Mouse (Mus musculus) brown adipose tissue, adult 24 weeks (tissue): ENCODE measurements around the gene Popdc2. TPM values are rescaled to one million over a fixed set of nuclear protein-coding genes. Genes with fewer than 3 reads are reported as not detected.

ENCODE experiments used
- H3K27ac ChIP-seq: fragments of 200-500 bp; replicated peaks from 2 replicates; pipeline ENCODE4 v1.5.1; 2012; ENCODE audit warnings: low read depth, mild to moderate bottlenecking, low read length
- H3K4me1 ChIP-seq: fragments of 200-500 bp; 2 replicates; pipeline ENCODE4 v1.6.1; 2012; ENCODE audit warnings: low read length, mixed read lengths; ENCODE audit not compliant: control insufficient read depth, insufficient read depth, insufficient read length
- H3K4me3 ChIP-seq: fragments of 200-500 bp; 2 replicates; pipeline ENCODE4 v1.5.1; 2012; ENCODE audit warnings: low read depth, mild to moderate bottlenecking, low read length, moderate library complexity; ENCODE audit not compliant: insufficient read depth
- polyA plus RNA-seq: library from polyadenylated mRNA; stranded (reverse); fragments of >200 nt; gene quantifications from 2 replicates; pipeline ENCODE4 v1.2.4, GENCODE M21; 2012; ENCODE audit not compliant: missing spikeins, insufficient read depth, insufficient read length

Popdc2 gene
- polyA plus RNA-seq, 1 experiment: 15.5 TPM

DNA sequence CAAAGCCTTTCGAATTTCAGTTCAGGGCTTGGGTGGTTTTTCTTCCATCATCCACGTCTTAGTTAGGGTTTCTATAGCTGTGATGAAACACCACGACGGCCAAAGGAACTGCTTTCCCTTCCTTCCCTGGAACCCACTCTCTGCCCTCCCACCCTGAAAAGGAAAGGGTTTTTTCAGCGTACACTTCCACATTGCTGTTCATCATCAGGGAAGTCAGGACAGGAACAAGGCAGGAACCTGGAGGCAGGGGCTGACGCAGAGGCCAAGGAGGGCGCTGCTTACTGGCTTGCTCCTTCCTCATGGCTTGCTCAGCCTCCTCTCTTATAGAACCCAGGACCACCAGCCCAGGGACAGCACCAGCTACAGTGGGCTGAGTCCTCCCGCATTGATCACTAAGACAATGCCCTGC, 14.8 kb downstream of the Popdc2 start:
- Histone ChIP-seq H3K4me1 (no peaks in the 10 kb centered on the region), H3K27ac (peak overlapping the region; percentile 32; the same call in 1 of the 2 replicates), H3K4me3 (peak overlapping the region; percentile 55)

DNA sequence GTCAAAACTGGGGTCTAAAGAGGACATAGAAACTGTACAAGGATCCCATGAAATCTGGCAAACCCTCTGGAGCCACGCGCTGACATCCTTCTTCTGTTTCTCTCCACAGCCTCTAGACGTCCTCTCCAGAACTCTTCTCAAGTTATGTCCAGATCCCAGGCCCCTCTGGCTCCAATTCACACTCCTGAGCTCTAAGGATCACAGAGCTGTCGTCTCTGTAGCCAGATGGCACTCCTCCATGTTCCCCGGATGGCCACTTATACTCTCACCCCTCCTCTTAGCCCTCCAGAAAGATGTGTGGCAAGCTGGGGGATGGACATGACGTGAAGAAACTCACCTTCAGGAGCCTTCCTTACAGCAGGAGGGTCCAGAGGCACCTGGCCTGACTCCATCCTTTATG, 15.5 kb downstream of the Popdc2 start:
- H3K4me3 ChIP-seq: no peak overlapping the region
- H3K4me1 ChIP-seq: no peaks in the 10 kb centered on the region
- no peak overlapping the region for H3K27ac ChIP-seq

DNA sequence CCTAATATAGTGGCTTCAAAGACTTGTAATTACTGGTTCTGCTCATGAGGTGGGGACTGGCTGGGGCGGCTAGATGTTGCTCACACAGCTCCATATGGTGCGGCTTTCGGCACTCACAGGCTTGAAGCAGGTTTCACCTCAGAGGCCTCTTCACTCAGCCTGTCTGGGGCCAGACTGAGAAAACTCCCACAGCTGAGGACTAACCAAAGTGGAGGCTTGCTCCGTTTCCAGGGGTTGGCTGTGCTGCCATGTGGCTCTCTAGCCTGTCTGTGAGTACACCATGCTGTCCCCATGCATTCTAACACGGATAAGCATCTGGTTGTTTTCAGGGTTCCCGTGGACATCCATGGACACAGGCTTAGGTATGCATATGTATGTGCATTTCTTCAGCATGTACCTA, 16.6 kb downstream of the Popdc2 start:
- no peaks in the 10 kb centered on the region for H3K4me1 ChIP-seq
- H3K4me3 ChIP-seq: no peak overlapping the region
- no peak overlapping the region for H3K27ac ChIP-seq

DNA sequence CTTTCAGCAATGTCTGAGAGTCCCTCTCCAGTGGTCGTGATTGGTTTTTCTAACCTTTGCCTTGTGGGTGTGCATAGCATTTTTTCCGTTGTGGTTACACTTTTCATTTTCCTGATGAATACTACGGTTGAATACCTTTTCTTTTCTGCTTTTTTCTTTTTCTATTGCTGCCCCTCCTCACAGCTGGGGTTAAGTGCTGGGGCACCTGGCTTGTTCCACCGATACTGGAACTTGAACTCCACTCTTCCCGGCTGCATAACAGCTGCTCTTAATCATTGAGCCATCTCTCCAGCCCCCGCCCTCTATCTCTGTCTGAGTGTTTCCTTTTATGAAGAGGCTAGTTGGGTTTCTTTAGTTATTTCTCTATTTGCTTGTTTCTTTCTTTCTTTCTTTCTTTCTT, 17.1 kb downstream of the Popdc2 start:
- Histone ChIP-seq H3K4me1 (no peaks in the 10 kb centered on the region), H3K27ac (no peak overlapping the region), H3K4me3 (no peak overlapping the region)

DNA sequence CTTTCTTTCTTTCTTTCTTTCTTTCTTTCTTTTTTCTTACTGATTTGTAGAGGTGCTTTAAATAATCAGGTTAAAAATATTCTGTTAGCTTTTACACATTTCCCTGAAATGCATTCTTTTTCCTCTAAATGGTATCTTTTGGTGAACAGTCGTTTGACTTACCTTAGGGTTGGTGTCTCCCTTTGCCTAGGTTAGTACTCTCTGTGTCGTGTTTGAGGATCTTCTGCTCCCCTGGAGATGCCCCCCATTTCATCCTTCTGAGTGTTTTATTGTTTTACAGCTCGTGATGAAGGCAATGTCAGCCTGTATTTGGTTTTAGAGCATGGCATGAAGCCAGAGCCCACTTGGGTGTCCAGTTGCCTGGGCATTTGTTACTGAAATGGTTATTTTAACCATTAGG, 17.5 kb downstream of the Popdc2 start:
- Histone ChIP-seq H3K4me1 (no peaks in the 10 kb centered on the region), H3K27ac (no peak overlapping the region), H3K4me3 (no peak overlapping the region)

DNA sequence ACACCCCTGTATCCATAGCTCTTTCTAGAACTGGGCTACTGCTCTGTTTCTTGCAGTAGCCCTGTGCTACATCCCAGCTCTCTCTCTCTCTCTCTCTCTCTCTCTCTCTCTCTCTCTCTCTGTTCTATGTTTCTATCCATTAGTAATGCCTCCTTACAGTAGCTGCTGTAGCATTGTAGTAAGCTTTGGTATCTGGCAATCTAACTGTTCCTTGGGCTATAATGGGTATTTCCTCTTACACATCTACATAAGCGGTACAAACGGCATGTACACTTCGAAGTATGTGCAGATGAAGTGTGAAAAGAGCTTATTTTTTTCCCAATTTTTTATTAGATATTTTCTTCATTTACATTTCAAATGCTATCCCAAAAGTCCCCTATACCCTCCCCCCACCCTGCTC, 17.9 kb downstream of the Popdc2 start:
- Histone ChIP-seq H3K4me3 (no peak overlapping the region), H3K27ac (no peak overlapping the region), H3K4me1 (no peaks in the 10 kb centered on the region)

DNA sequence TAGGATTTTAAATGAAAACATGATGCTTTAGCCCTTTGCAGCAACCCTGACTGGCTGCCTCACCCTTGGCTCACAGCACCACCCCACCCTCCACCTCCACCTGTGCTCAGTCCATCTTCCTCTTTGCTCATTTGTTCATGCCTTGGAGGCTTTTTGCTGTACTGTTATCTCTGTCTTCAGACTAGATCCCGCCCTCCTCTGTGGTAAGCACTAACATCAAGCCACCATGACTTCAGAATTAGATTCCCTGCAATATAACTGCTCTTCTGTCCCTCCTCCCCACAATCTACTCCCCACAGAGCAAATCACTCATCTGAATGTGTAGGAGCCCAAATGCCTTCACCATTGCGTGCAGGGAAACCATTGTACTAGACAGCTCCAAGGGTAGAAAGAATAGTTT, 21.7 kb downstream of the Popdc2 start:
- Histone ChIP-seq H3K27ac (no peak overlapping the region), H3K4me1 (no peaks in the 10 kb centered on the region), H3K4me3 (no peak overlapping the region)

DNA sequence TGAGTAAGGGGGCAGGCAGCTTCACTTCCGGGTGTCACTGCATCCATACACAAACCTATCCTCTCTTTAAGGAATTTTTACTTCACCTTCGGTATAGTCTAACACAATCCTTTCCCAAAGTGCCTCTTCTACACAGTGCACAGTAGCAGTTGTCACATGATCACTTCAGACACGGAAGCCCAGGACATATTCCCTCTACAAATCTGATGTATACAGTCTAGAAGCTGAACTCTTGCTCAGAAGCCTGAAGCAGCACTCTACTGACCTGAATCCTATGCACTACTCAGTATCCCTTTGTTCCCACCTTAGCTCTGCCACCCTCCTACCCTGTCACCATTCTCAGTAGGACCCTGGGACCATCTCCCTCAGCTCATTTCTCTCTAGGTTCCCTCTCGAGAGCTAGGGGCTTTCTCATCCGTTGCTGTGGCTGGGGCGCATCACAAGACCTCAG, 23.2 kb downstream of the Popdc2 start:
- H3K4me1 ChIP-seq: no peaks in the 10 kb centered on the region
- H3K4me3 ChIP-seq: no peak overlapping the region
- no peak overlapping the region for H3K27ac ChIP-seq

DNA sequence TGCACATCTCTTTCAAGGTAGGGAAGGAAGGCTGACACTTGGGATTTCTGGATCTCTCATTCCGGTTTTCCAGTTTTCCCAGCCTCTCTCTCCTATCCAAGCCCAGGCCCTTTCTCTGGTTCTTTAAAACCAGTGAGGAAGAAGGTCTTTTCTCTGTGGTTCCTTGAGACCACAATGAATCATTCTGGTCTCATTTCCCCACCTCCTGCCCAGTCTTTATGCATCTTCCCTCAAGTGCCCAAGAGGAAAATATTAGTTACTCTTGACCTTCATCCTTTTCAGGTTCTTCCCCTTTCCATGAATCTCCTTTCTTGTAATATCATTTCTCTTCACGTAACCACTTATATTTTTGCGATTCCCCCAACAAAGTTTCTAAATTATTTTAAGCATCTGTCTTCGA, 23.7 kb downstream of the Popdc2 start:
- H3K27ac ChIP-seq: no peak overlapping the region
- H3K4me3 ChIP-seq: no peak overlapping the region
- no peaks in the 10 kb centered on the region for H3K4me1 ChIP-seq

DNA sequence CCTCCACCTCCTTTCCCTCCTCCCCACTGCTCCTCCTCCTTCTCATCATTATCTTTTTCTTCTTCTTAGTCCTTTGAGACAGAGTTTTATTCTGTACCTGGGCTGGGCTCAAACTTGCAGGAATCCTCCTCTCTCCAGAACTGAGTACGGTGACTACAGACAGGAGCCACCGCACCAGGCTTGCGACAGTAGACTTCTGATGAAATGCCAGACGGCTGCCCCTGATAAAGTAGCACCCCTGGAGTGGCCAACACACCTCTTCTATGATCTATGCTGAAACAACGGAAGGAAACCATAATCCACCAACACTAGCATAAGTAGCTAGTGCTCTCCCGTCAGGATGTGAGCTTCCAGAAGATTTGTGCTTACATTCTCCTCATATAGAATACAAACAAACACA, 25.4 kb downstream of the Popdc2 start:
- H3K4me1 ChIP-seq: no peaks in the 10 kb centered on the region
- no peak overlapping the region for H3K27ac ChIP-seq
- H3K4me3 ChIP-seq: no peak overlapping the region

DNA sequence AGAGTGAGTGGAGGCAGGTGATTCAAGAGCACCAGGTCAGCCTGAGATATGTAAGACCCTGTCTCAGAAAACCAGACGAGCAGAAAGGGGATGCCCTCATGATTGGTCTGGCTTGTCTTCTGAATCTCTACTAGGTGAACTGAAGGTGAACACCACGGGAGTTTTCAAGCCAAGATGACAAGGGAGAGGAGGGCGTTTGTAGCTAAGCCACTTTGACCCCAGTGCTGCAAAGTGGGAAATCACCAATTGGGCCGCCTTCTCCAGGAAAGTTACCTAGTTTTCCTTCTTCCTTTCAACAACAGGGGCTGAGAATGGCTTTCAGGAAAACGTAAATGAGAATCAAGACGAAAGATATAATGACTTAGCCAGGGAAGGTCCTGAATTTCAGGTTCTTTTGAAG, 26.7 kb downstream of the Popdc2 start:
- Histone ChIP-seq H3K4me1 (0 out of 2 replicates have a peak, but pooled peaks cover 4% of the 10 kb centered on the region), H3K4me3 (no peak overlapping the region), H3K27ac (no peak overlapping the region)

DNA sequence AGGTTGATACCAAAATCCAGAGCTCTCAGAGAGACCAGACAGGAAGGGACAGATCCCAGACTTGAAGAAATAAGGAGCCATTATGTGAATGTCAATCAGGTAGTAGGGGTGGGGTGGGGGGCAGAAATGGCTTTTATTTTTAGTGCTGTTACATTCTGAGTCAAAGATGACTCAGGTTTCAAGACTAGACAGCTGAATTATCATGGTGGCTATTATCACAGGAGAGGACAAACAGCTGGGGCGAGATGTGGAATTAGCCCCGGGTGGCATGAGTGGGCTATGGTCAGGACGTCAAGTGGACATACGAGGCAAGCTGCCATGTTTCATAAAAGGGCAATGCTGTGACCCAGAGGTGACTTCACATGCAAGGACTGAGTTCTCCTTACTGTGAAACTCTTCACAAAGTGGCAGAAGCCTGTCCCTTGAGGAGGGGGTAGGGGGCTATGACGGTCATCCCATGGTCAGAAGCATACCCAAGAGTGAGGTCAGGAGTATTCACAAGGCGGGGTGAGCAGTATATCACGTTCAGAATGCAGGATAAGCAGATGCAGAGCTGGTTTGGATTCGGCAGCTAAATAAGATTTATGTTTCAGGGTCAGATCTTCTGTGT, 27.4 kb downstream of the Popdc2 start:
- 0 out of 2 replicates have a peak, but pooled peaks cover 4% of the 10 kb centered on the region for H3K4me1 ChIP-seq
- H3K4me3 ChIP-seq: no peak overlapping the region
- no peak overlapping the region for H3K27ac ChIP-seq

DNA sequence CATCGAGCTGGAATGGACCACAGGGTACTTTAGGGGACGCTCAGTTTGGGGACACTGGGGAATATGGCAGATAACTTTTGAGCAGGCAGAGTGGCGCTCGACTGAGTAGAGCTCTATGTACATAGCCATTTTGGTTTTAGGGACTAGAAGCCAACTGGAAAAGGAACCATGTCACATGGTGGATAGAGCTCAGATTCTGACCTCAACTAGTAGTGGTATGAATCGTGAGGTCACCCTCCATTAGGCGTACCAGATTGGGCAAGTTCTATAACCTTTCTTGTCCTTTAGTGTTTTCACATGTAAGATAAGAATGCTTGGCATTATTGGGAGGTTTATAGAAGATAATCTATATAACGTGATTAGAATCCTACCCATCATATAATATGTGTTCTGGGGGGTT, 28.3 kb downstream of the Popdc2 start:
- Histone ChIP-seq H3K4me3 (no peak overlapping the region), H3K27ac (no peak overlapping the region), H3K4me1 (0 out of 2 replicates have a peak, but pooled peaks cover 4% of the 10 kb centered on the region)

DNA sequence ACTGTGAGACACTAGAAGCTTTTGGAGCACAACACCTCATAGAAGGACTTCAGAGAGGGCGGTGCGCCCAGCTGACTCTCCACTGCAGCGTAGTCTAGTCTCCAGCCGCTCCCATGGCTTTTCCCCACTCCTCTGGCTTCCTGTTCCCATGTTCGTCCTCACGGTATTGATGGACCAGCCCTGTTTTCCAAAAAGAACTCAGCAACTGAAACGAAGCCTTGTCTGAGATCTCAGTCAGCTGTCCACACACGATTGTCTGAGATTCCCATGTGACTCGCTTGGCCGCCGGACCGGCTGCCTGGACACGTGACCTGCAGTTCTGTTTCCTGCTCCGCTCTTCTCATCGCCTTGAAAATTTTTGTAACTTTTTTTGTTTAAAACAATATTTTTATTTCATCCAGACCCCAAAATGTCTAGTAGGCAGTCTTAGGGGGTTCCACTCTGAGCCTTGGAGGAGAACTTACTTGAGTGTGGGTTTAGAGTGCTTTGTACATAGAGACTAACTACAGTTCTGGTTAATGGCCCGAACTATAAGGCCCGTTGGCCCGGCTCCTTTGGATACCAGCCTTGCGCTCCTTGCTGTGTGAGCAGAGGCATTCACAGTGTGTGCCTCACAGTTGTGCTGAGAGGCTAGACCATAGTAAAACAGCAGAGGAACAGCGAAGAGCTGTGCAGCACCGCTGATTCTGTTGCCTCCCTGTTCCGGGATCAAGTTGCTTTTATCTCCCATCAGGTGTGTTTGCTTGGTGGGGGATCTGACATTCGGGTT, 30.3 kb downstream of the Popdc2 start:
- H3K27ac ChIP-seq: peak overlapping the region; percentile 83

DNA sequence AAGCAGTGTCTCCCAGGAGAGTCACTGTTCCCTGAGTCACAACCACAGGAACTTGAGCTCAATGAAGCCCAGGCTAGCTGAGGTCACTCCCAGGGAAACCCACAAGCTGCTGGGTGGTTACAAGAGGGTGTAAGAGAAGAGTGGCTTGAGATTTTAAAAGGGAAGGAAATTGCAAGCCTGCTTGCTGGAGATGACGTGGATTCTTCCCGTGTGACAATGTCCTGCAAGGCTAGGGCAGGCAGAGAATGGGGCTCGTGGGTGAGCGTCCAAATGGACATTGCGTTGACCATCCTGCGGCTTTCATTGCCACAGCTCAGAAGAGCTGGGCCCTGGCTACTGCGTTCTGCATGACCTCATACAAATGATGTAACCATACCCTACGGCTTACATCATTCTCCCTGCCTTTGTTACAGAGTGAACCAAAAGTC, 32.2 kb downstream of the Popdc2 start:
- Histone ChIP-seq H3K4me1 (0 out of 2 replicates have a peak, but pooled peaks cover 4% of the 10 kb centered on the region), H3K27ac (peak overlapping the region; percentile 70), H3K4me3 (no peak overlapping the region)

More for the DNA sequence above, 30.3 kb downstream of the Popdc2 start:
- peak overlapping the region; percentile 59 for H3K4me3 ChIP-seq
- 0 out of 2 replicates have a peak, but pooled peaks cover 4% of the 10 kb centered on the region for H3K4me1 ChIP-seq
